Mouse (Mus musculus): ENCODE data around the gene Myb.
"Not testable (repeated sequence)": the region's sequence is repeated elsewhere in the genome, so short reads cannot be mapped to it uniquely, and the experiment has no call there.

The Myb gene

DNA sequence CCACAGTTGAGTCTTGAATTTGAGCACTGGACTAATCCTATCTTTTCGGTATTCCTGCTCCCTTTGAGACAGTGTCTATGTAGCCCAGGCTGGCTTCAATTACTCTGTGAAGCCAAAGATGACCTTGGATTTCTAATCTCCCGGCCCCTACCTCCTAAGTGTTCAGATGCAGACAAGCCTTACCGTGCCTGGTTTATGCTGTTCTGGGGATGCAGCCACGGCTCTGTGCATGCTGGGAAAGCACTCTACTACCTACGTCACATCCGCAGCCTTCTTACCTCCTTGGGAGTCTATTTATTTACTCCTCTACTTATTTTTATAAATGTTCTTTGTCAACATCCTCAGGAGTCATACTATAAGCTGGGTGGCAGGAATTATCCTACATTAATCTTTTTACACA, 7.1 kb upstream of the Myb start:
- DNase-seq = no peak

DNA sequence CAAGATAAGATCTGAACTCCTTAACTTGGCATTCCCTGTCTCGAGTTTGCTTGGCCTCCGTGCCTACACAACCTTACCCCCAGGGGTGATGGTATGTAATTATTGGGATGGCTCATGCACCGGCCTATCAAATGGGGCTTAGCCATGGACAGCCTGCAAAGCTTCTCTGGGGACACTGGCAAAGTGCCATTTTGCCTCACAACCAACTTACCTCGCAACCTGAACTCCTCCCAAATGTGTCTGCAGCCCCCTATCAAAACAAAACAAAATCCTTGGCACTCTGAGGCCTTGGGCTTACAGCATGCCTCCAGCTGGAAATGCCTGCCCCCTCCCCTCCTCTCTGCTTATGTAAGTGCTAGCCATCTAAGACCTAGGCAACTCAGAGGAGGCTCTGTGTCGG, 6.4 kb upstream of the Myb start:
- no peak for DNase-seq

DNA sequence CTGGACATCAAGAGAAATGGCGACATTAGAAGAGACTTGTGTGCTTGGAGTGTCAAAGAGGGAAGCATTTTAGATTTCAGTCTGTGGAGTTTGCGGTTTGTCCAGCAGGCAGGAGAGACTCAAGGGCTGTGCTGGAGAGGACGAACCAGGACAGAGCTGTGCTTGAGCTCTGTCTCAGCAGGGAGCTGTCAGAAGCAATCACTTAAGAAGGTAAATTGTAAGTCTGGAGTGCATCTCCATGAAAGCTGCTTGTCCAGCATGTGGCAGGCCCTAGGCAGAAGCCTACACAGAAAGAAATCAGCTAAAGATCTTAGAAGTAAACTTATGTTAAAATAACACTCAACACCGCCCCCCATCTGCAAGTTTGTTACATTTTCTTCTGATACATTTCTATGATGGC, 4.6 kb upstream of the Myb start:
- DNase-seq = no peak

DNA sequence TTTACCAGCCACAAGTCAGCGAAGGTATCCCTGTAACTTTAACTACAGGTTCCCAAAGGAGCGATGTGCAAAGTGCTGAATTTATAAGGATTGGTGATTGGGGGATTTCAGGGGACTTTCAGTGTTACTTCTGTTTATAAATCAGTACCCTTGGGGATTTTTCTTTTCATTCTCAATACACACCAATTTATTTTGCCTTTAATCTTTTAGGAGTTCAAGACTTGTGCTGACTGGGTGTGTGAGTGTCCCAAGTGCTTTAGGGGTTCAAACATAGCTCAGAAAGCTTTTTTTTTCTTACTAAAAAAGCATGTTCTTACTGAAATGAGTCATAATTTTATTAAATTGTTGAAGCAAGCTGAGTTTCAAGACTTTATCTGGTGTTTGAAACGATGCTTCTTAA, 1.3 kb upstream of the Myb start:
- no peak for DNase-seq

DNA sequence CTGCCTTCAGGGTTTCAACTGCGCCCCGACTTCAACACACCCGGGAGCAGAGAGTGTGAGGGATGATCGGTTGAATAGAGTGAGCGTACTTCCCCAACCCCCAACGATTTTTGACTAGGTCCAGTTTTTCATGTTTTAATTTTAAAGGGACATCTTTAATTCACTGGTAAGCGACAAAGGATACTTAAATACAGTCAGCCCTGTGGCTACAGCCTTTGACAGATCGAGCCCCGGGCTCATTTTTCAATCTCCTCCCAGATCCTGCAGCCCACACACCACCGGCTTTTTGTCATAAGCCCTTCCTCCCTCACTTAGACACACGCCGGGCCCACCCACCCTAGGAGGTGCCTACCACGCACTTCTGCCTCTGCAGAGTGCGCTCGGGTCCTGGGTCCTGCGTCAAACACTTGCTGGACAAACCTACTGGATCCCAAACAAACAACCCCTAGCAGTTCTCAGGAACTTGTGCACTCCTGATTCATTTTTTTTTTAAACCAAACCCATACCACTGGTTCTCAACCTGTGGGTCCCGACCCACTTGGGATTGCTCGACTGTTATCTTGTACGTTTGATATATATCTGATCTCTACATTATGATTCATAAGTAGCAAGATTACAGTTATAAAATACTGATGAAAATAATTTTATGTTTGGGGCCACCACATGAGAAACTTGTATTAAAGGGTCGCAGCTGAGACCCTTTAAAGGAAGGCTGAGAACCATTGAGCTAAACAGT, 743 bp upstream of the Myb start:
- DNase-seq = no peak

DNA sequence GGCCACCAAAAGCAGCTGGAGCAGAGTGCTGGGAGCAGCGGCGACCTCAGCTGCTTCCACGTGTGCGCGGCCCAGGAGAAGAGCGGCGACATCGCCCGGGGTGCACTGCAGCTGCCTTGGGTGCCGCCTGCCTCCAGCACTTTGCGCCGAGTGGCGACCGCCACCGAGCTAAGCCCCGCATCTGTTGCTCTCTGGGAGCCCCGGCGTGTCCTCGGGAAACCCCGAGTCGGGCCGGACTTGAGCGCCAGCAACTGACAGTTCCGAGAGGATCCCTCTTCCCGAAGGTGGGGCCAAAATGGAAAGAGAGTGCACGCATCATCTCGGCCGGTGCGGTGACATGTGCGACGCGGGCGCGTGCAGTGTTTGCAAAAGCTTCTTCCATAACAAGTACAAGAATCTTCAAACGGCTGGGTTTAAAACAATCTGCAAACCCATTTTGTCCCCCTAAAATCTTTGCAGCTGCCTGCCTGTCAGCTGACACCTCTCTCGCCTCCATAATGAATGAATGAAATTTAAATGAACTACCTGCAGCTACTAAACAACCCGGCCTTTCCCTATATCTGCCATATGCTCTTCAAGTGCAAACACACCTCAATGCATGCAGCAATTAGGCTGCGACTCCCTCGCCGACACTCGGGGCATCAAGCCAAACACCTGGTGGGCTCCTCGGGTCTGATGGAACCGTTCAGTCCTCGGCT, 938 bp downstream of the Myb start:
- peak; percentile 5 for DNase-seq

DNA sequence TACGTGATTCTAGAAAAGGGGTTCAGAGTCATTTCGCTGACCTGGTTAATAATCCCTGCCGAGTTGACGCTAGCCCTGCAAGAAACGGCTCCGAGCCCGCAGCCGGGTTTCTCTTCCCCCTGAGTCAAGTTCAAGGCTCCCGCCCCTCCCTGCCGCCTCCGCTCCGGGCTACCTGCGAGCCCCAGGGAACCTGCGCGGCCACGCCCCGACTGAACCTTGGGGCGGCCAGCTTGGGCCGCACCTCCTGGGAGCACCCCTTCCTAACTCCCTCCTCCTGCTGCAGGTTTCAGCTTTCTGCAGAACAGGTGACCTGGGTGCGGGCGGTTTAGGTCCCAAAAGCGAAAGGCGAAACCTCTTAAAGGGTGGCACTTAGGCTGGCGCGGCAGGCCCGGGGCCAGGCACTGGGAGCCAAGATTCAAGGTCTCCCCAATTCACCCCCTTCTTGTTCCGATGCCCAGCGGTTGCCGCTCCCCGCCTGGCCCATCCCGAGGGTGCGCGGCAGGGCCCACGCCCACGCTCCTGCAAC, 1.8 kb downstream of the Myb start:
- peak; percentile 7 for DNase-seq

DNA sequence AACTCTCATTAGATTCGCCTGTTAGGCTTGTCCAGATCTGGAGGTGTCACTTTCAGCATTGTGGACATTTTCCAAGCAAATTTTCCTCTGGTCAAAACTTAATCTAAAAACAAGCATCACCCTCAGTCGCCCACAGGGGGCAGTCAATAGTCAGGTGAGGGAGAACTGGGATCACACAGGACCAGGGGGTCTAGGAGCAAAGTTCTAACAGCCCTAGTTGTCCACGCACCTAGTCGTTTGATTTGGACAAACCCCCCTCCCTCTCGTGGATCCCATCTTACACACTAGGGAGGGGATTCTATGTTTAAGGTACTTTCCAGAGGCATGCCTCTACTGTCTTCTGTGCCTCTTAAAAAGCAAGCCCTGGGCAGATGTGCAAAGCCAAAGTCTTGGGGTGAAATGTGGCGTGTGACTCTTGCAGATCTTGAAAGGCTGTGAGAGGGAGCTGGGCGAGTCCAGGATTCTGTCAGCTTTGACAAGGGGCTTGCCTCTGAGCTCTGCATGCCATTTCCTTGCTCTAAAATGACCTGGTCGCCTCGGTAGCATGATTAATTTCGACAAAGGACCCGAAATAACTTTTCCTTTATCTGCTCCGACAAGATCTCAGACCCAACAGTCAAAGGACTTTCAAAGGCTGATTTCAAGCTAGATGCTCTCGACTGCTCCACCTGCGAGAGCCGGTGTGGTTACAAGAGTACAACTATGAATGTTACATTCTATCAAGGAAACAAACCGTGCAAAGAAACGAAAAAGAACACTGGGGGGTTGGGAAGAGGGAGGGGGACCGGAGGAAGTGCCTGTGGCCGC, 2.5 kb downstream of the Myb start:
- peak; percentile 15 for DNase-seq

DNA sequence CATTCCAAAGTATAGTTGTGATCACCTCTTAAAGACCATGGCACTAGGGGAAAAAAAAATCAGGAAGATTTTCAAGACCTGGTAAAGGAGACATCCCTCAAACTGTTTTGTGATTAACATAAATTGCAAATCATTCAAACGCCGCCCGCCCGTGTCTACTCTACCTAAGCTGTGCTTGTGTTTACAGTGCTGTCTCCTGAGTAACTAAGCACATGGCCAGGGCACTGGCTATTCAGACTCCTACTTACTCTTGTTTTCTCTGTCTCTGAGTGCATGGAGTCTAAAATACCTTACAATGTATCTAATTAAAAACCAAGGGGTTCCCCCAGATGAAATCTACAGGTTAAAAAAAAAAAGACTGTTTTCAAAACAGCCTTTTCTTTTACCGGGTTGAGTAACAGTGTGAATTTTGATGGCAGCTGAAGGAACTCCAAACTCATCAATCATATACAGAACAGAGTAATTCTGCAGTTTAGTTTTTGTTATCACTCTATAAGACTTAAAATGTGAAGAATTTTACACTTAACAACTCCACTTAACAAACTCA, 3.8 kb downstream of the Myb start:
- no peak for DNase-seq

DNA sequence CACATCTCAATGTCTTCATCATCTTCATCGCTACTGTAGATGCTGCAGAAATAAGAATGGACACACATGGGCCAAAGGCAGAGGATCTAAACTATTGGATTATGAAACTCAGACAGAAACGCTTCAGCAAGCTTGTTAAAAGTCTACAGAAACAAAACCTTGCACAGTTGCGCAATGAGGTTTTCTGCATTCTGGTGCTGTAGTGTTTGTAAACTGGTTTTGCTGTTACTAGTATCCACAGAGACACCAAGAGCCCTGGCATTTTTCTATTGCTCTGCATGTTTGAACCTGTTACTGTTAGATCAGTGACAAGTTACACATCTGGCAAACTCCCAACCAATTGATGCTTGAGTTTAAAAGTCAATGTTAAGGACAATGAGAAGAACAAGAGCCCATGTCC, 4.4 kb downstream of the Myb start:
- DNase-seq = no peak

DNA sequence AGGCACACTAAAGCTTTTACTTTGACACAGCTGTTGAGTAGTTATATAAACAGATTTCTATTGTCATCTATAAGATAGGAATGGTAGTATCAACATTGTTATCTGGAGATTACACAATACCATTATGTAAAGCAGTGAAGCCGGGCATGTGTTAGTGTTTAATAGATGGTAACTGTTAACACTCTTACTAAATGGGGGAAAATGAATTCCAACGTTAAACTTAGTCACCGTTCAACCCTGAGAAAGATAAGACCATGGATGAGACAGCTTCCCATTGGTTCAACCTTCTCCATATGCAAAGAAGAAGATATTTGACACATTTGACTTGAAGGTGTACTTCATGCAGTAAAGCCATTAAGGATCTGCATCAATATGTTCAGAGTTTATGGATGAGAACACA, 5.9 kb downstream of the Myb start:
- no peak for DNase-seq

DNA sequence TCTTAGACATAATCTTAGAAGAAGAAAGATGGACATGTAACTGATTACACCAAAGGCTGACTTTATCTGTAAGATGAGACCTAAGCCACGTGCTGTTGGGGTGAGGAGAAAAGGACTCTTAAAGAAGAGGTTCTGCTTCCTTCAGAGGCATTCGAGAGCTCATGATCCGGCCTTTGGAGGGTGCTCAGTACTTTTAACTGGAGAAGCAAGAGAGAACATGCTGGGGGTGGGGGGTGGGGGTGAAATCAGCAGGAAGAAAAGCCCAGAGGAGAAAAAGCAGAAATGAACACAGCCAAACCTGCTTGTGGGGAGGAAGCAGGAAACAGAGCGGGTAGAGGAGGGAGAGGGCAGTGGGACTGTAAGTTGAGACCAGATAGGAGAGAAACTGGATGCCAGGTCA, 7.4 kb downstream of the Myb start:
- no peak for DNase-seq

DNA sequence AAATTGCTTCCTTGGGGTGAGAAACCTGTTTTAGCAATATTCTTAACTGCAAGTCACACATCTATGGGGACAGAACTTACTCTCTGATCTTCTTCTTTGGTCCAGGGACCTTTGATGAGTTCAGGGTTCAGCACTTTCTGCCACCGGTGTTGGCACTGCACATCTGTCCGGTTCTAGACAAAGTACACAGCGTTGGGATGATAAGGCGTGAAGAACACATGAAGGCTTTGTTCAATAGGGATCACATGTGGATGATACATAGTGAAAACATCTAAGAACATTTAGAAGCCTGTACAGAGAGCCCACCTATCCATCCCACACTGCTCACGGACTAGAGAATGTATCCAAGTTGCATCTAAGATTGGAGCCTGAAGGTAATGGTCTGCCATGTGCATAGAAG, 8.0 kb downstream of the Myb start:
- DNase-seq = no peak

DNA sequence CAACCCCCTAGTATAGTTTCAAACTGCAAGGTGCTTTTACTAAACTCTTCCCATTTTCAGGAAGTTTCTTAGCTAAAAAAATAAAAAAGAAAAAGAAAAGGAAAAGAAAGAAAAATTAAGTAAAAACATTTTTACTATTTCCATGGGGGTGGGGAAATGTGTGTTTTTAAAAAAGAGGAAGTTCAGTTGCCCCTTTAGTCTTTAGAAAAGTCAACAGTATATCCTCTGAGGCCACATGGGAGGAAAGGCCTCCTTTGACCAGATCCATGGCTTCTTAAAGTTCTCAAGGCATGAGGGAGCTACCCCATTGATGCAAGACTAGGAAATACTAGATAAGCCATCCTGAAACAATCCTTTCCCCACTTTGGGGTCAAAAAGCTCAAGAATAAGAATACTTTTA, 9.5 kb downstream of the Myb start:
- DNase-seq = no peak

DNA sequence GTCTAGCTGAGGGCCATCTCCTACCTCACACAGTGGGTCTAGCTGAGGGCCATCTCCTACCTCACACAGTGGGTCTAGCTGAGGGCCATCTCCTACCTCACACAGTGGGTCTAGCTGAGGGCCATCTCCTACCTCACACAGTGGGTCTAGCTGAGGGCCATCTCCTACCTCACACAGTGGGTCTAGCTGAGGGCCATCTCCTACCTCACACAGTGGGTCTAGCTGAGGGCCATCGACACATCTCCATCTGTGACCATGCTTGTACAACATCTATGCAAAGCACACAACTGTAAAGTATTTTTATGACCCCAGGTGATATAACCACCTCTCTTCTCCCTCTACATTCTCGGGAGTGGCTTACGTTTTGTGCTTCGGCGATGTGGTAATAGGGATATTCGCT, 10.8 kb downstream of the Myb start:
- not testable (repeated sequence) for DNase-seq

DNA sequence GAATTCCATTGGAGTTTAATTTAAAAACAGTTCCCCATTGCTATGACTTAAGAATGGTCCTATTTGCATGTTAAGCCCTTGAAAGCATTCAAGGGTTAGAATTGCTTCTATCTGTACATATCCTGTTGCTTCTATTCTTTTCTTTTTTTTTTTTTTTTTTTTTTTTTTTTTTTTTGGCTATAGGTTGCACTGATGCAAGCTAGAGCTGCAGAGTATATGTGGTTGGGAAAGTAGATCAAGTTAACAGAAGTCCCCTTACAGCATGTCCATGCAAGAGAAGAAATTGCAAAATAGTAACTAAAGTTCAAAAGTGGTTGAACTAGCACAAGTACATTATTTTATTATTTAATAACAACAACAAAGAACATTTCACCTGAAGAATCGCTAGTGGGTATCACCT, 14.1 kb downstream of the Myb start:
- no peak for DNase-seq

DNA sequence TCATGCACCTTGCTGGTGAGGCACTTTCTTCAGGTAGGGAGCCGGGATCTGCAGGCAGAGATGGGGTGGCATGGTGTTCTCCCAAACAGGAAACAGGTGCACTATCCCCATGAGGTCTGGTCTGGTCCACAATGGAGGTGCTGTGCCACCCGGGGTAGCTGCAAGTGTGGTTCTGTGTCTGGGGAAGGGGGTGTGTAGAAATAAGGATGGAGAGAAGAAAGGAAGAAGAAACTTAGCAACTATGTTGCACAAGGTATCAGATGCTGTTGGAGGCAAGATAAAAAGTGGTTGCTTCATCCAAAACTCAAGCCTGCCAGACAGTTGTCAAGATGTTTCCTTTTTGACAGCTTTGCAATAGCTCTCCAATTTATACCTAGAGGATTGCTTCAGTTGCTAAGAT, 14.5 kb downstream of the Myb start:
- no peak for DNase-seq

DNA sequence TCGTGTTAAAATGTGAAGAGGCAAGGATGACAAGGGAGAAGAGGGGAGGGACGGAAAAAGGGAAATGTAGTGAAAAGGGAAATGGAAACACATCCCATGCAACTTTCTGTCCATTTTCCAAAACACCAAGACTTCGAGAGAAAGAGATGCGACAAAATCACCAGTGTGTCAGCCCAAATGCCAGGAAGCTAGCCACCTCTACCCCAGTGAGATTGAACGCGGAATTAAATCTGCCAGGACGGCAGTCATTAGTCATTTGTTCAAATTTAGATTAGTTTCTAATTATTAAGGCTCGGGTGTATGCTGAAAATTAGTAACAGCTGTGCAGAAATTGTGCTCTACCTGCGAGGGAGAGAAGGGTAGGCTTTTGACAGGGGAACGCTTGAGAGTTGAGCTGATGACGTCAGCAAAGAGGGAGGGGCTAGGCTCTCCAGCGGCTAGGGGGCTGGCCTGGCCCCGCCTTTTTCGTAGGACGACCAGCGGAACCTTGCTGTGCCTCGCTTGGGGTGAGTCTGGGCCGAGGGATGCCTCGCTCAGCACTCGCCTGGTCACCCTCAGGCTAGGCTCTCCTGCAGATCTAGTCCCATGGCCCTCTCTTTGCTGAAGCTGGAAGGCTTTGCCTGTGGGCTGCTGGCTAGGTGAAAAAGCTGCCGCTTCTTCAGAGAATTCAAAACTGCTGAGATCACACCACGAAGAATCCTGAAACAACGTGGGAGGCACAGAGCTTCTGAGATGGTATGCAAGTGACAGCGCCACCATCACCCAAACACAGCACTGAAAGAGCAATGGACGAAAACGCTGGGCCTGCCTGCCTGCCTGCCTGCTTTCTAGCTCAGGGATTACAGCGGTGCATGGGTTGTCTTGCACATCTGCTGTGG, 15.9 kb downstream of the Myb start:
- DNase-seq = no peak

DNA sequence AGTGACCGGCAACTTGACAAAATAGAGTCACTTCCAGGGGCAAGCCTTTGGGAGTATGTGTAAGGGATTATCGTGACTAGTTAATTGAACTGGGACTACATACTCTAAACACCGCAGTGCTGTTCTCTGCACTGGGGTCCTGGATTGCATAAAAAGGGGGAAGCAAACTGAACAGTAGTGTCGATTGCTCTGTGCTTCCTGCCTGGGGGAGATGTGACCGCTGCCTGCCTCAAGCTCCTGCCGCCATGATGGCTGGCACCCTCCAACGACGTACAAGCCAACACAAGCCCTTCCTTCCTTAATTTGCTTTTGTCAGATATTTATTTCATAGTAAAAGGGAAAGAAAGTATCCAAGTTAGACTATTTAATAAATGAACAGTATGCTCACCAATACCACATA, 25.5 kb downstream of the Myb start:
- no peak for DNase-seq

DNA sequence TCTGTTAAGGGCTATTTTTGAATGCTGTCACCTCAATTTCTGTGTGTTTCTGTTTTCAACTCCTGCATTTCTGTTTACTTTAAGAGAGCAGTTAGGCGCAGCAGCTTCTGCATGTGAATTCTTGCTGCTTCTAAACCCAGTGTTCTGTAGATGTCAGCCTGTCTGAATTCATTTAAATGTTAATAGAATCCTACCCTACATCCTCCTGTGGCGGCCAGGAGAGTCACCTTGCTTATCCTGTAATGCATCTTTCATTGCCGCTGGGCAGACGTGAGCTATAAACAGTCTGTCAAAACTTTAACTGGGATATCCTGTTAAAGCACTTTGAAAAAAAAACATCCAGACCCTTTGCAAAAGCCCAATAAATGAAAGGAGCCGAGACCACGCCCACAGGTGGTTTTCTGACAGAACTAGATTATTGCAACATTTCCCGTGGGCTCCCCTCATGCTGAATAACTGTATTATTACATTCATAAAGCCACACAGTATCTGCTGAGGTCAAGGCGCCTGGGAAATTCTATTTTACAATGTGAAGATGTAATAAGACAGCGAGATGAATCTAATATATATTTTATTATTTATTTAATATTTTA, 29.8 kb downstream of the Myb start:
- DNase-seq = no peak

DNA sequence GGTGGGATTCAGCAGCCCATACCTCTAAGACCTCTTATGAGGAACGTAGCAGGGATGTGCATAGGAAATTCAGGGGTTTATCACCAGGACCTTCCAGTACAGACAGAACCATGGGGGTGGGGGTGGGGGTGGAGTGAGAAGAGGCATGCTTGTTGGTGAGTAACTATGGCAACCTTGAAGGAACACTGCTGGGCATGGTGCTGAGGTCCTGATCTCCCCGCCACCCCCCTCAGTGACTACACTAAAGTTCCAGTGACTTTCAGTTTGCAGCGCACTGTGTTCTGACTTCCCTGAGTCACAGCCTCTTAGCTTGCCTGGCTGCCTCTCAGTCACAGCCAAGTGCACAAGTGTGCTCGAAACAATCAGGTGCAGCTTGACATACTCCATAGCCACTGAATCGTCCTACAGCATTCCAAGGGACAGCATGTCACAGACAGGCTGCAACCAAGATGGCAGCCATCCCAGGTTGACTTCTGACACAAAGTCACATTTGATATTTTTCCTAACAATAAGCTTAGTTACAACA, 32.6 kb downstream of the Myb start:
- DNase-seq = no peak

DNA sequence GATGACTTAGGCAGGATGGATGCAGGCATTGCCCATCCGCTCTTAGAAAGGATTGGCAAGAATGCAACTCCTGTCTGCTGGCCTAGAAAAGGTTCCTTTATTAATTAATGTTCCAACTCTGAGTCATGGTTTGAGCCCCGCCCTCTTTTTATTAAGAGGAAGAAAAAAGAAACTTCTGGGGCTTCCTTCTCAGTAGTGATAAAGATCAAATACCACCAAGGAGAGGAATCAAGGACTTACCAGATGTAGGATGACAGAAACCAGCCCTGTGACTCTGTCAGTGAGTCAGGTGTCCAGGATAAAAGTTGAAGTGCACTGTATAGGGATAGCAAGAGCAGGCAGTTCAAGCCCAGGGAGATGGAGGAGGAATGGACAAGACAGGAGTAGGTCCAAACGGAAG, 42.4 kb downstream of the Myb start:
- DNase-seq = no peak
